Mouse (Mus musculus) kidney, postnatal 14 days (tissue): ENCODE data around the gene Nr1i3.
A peak's percentile ranks its signal among the peaks of the same experiment; 100 is the strongest.

Experiments used
- DNase-seq: peaks from one replicate; pipeline ENCODE4 v3.0.0; 2022; ENCODE audit warnings: mixed read lengths

The Nr1i3 gene

GRCm38 (mm10) chr1:171213801-171214496, at the start of gene Nr1i3:
TSS of gene Nr1i3 (plus strand) at chr1:171213970.
- peak; percentile 53 for DNase-seq

- DNase-seq = peak; percentile 38
These were observed 49.5 kb upstream of the Nr1i3 start for GRCm38 (mm10) chr1:171164258-171164657.

GRCm38 (mm10) chr1:171165629-171166345, 48.0 kb upstream of the Nr1i3 start:
- DNase-seq = no peak

GRCm38 (mm10) chr1:171168906-171169305, 44.9 kb upstream of the Nr1i3 start:
- DNase-seq = no peak

GRCm38 (mm10) chr1:171169913-171170312, 43.9 kb upstream of the Nr1i3 start:
- DNase-seq = no peak

- no peak for DNase-seq
These were observed 42.6 kb upstream of the Nr1i3 start for GRCm38 (mm10) chr1:171171138-171171537.

GRCm38 (mm10) chr1:171172779-171173178, 41.0 kb upstream of the Nr1i3 start:
- DNase-seq = no peak

GRCm38 (mm10) chr1:171179487-171180171, 34.1 kb upstream of the Nr1i3 start:
- no peak for DNase-seq

GRCm38 (mm10) chr1:171183025-171183424, 30.7 kb upstream of the Nr1i3 start:
- DNase-seq = no peak

GRCm38 (mm10) chr1:171183620-171184019, 30.1 kb upstream of the Nr1i3 start:
- peak; percentile 54 for DNase-seq

- DNase-seq = peak; percentile 32
These were observed 29.5 kb upstream of the Nr1i3 start for GRCm38 (mm10) chr1:171184314-171184713.

GRCm38 (mm10) chr1:171185655-171186054, 28.1 kb upstream of the Nr1i3 start:
- no peak for DNase-seq

GRCm38 (mm10) chr1:171187851-171188700, 25.7 kb upstream of the Nr1i3 start:
- DNase-seq = no peak

GRCm38 (mm10) chr1:171189046-171189445, 24.7 kb upstream of the Nr1i3 start:
- peak; percentile 42 for DNase-seq

GRCm38 (mm10) chr1:171189476-171190114, 24.2 kb upstream of the Nr1i3 start:
- DNase-seq = no peak

GRCm38 (mm10) chr1:171190832-171191231, 22.9 kb upstream of the Nr1i3 start:
- DNase-seq = no peak

GRCm38 (mm10) chr1:171192283-171192682, 21.5 kb upstream of the Nr1i3 start:
- no peak for DNase-seq

- DNase-seq = no peak
These were observed 20.5 kb upstream of the Nr1i3 start for GRCm38 (mm10) chr1:171193093-171193840.

- no peak for DNase-seq
These were observed 19.6 kb upstream of the Nr1i3 start for GRCm38 (mm10) chr1:171193911-171194830.
